Mouse (Mus musculus): Measurements from ENCODE around the gene Cc2d1a. TPM values are rescaled to one million over a fixed set of nuclear protein-coding genes. Genes with fewer than 3 reads are reported as not detected.

Gene Cc2d1a
- 0.14 TPM for polyA plus RNA-seq (2014; fragmentation: Illumina TruSeq; extraction: RNeasy Lipid Tissue Mini Kit (QIAGEN cat#74804))

DNA sequence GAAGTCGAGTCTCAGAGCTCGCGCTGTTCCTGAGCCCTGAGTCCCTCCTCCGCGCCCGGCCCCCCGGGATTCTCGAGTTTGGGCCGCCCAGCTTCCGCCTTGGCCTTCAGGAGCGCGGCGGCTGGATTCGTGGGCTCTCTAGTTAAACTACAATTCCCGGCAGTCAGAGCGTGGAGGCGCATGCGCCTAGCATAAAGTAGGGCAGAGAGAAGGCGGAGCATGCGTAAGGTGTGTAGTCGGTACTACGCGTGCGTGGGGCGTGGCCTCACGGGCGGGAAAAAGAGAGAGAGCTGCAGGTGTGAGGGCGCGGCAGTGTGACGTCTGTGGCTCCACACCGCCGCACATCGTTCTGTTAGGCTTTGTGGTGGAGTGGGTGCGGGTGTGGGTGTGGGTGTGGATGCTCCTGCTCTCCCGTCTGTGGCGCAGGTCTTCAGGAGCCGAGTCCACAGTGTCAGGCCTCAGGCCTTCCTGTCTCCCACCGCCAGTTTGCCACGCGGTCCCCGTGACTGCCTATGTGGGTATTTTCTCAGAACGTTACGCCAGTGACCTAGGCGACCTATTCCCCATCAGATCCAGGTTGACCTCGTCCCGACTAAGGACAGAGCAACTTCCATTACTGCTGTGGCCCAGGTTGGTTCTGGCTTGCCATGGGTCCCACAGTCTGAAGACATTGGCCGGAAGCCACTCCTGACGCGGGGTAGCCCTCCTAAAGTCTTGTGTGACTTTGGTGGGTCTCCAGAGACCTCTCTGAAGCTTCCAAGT, at the start of gene Cc2d1a, which contains the start of gene 4930432K21Rik:
Gene Cc2d1a, minus strand, starts transcription at position 168 of the 762 bp plus-strand sequence.
Gene 4930432K21Rik, plus strand, starts transcription at position 257 of the 762 bp plus-strand sequence.

DNA sequence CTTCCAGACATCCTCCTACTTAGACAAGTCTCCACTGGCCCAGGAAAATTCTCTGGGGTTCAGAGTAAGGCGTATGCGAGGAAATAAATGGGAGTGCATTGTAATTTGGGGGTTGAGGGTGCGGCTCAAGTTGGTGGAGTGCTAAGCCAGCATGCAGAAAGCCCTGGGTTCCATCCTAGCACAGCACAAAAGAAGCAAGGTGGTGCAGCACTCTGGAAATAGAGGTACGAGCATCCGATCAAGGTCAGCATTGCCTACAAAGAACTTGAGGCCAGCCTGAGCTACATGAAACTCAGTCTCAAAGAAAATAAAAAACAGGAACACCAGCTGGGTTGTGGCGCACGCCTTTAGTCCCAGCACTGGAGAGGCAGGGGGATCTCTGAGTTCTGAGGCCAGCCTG, 37.4 kb upstream of the Cc2d1a start, which contains the start of gene Nanos3:
Gene Nanos3, minus strand, starts transcription at position 101 of the 400 bp plus-strand sequence.

GRCm38 (mm10) chr8:84125656-84126055, 22.1 kb downstream of the Cc2d1a start, which contains the start of gene Podnl1:
TSS of gene Podnl1 (plus strand) at chr8:84125989.

DNA sequence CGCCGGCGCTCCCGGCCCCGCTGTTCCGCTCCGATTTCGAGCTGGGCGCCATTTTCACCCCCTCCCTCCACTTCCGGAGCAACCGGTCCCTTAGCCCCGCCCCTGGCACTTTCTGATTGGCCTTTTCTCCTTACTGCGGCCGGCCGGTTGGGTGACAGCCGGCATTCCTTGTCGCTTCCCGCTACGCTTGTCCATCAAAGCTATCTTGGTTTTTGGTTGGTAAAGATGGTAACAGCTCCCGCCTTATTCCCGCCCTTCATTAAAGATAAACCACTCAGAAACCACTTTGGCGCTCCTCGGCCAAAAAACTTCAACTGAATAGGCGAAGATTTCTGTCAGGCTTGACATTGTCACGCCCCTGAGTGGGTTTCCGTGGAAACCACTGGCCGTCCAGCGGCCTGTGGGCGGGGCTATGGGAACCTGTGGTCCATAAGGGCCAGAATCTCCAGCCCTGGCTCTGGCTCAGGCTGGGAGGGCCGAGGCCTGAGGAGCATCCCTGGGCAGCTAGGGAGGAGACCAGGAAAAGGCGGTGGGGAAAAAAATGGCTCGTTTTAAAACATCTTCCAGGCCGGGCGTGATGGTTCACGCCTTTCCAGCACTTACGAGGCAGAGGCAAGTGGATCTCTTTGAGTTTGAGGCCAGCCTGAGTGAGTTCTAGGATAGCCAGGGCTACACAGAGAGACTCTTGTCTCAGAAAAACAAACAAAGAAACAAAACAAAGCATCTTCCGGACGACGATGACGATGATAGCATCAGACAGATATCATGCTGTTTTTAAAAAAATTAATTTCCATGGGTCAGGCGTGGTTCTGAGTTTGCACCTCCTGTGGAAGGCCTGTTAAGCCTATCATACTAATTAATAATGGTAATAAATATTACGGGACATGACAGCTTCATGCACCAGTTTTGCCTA, 42.8 kb downstream of the Cc2d1a start, which contains the start of gene Dcaf15:
Gene Dcaf15, minus strand, starts transcription at position 72 of the 913 bp plus-strand sequence.

Other genes with a start within 250 kb of the Cc2d1a start
- 6.3 TPM for gene Adgrl1, start 247.8 kb downstream of the Cc2d1a start, polyA plus RNA-seq (2014; fragmentation: Illumina TruSeq; extraction: RNeasy Lipid Tissue Mini Kit (QIAGEN cat#74804))
- not detected for gene Gm10644, start 192.7 kb downstream of the Cc2d1a start, polyA plus RNA-seq (2014; fragmentation: Illumina TruSeq; extraction: RNeasy Lipid Tissue Mini Kit (QIAGEN cat#74804))
- gene Asf1b, start 192.4 kb downstream of the Cc2d1a start, polyA plus RNA-seq (2014; fragmentation: Illumina TruSeq; extraction: RNeasy Lipid Tissue Mini Kit (QIAGEN cat#74804)), result 7.4 TPM
- gene Prkaca, start 174.9 kb downstream of the Cc2d1a start, polyA plus RNA-seq (2014; fragmentation: Illumina TruSeq; extraction: RNeasy Lipid Tissue Mini Kit (QIAGEN cat#74804)), result 19.8 TPM
- gene Samd1, start 150.3 kb downstream of the Cc2d1a start, polyA plus RNA-seq (2014; fragmentation: Illumina TruSeq; extraction: RNeasy Lipid Tissue Mini Kit (QIAGEN cat#74804)), result 2.7 TPM
- gene 1700067K01Rik, start 146.4 kb downstream of the Cc2d1a start, polyA plus RNA-seq (2014; fragmentation: Illumina TruSeq; extraction: RNeasy Lipid Tissue Mini Kit (QIAGEN cat#74804)), result not detected
- not detected for gene 2210011C24Rik, start 135.8 kb downstream of the Cc2d1a start, polyA plus RNA-seq (2014; fragmentation: Illumina TruSeq; extraction: RNeasy Lipid Tissue Mini Kit (QIAGEN cat#74804))
- gene Palm3, start 126.5 kb downstream of the Cc2d1a start, polyA plus RNA-seq (2014; fragmentation: Illumina TruSeq; extraction: RNeasy Lipid Tissue Mini Kit (QIAGEN cat#74804)), result 2.5 TPM
- 0.14 TPM for gene Il27ra, start 105.3 kb downstream of the Cc2d1a start, polyA plus RNA-seq (2014; fragmentation: Illumina TruSeq; extraction: RNeasy Lipid Tissue Mini Kit (QIAGEN cat#74804))
- gene Rln3, start 102.9 kb downstream of the Cc2d1a start, polyA plus RNA-seq (2014; fragmentation: Illumina TruSeq; extraction: RNeasy Lipid Tissue Mini Kit (QIAGEN cat#74804)), result not detected
- gene Gm10643, start 82.8 kb downstream of the Cc2d1a start, polyA plus RNA-seq (2014; fragmentation: Illumina TruSeq; extraction: RNeasy Lipid Tissue Mini Kit (QIAGEN cat#74804)), result 3.0 TPM
- 0.68 TPM for gene Rfx1, start 81.1 kb downstream of the Cc2d1a start, polyA plus RNA-seq (2014; fragmentation: Illumina TruSeq; extraction: RNeasy Lipid Tissue Mini Kit (QIAGEN cat#74804))
- 2.8 TPM for gene Dcaf15, start 43.2 kb downstream of the Cc2d1a start, polyA plus RNA-seq (2014; fragmentation: Illumina TruSeq; extraction: RNeasy Lipid Tissue Mini Kit (QIAGEN cat#74804))
- 0.14 TPM for gene Podnl1, start 21.9 kb downstream of the Cc2d1a start, polyA plus RNA-seq (2014; fragmentation: Illumina TruSeq; extraction: RNeasy Lipid Tissue Mini Kit (QIAGEN cat#74804))
- not detected for gene 4930432K21Rik, start 89 bp upstream of the Cc2d1a start, polyA plus RNA-seq (2014; fragmentation: Illumina TruSeq; extraction: RNeasy Lipid Tissue Mini Kit (QIAGEN cat#74804))
- not detected for gene Nanos3, start 37.3 kb upstream of the Cc2d1a start, polyA plus RNA-seq (2014; fragmentation: Illumina TruSeq; extraction: RNeasy Lipid Tissue Mini Kit (QIAGEN cat#74804))
- gene Zswim4, start 89.1 kb upstream of the Cc2d1a start, polyA plus RNA-seq (2014; fragmentation: Illumina TruSeq; extraction: RNeasy Lipid Tissue Mini Kit (QIAGEN cat#74804)), result not detected
- not detected for gene D8Ertd738e, start 101.8 kb upstream of the Cc2d1a start, polyA plus RNA-seq (2014; fragmentation: Illumina TruSeq; extraction: RNeasy Lipid Tissue Mini Kit (QIAGEN cat#74804))
- gene Mri1, start 109.4 kb upstream of the Cc2d1a start, polyA plus RNA-seq (2014; fragmentation: Illumina TruSeq; extraction: RNeasy Lipid Tissue Mini Kit (QIAGEN cat#74804)), result 3.2 TPM
- 2.2 TPM for gene Ccdc130, start 122.4 kb upstream of the Cc2d1a start, polyA plus RNA-seq (2014; fragmentation: Illumina TruSeq; extraction: RNeasy Lipid Tissue Mini Kit (QIAGEN cat#74804))
- gene Cacna1a, start 240.5 kb upstream of the Cc2d1a start, polyA plus RNA-seq (2014; fragmentation: Illumina TruSeq; extraction: RNeasy Lipid Tissue Mini Kit (QIAGEN cat#74804)), result 1.9 TPM